Mouse (Mus musculus) B cell, adult 62 days (primary cell): ENCODE data around the gene Atg9a. TPM values are rescaled to one million over a fixed set of nuclear protein-coding genes. Genes with fewer than 3 reads are reported as not detected.

Experiments
- total RNA-seq: library from RNA; stranded (reverse); gene quantifications from 4 replicates; pipeline ENCODE4 v1.2.4, GENCODE M21; 2023

Atg9a gene
- total RNA-seq, result 33.7 to 38.7 TPM (median 34.2 TPM) in 4 replicates

GRCm38 (mm10) chr1:75191622-75192402 is at the start of gene Atg9a, which contains the start of gene Ankzf1:
TSS of gene Atg9a (minus strand) at chr1:75192196.
TSS of gene Ankzf1 (plus strand) at chr1:75192151.

GRCm38 (mm10) chr1:75236117-75237050 is 44.4 kb upstream of the Atg9a start, which contains the start of gene Dnajb2:
TSS of gene Dnajb2 (plus strand) at chr1:75236406.

DNA sequence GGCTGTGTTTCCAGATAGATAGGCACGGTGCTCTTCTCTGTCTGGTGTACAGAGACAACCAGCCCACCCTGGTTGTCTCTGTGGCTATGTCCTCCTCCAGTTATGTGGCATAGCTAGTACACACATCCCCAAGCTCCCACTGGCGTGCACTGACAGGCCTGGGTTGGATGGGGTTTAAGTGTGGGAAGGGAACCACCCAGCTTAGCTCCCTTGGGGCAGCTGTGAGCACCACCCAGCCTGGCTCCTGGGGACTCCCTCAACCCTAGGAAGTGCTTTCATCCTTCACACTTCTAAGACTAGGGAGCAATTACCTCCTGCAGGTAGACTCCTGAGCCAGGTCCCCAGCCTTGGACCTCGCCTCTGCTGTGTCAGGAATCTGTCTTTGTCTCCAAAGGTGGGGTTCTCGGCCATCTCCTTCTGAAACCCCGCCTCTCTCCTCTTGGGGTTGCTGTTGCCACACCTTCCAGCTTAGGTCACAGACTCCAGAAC is 39.7 kb upstream of the Atg9a start, which contains the start of gene A630095N17Rik:
TSS of gene A630095N17Rik (minus strand) at position 439 of the 489 bp plus-strand sequence.

GRCm38 (mm10) chr1:75219531-75219930 is 27.5 kb upstream of the Atg9a start, which contains the start of gene Tuba4a:
TSS of gene Tuba4a (minus strand) at chr1:75219865.

GRCm38 (mm10) chr1:75210136-75211087 is 18.4 kb upstream of the Atg9a start, which contains the start of the genes Glb1l and Stk16:
TSS of gene Glb1l (minus strand) at chr1:75210813.
TSS of gene Stk16 (plus strand) at chr1:75210838.

DNA sequence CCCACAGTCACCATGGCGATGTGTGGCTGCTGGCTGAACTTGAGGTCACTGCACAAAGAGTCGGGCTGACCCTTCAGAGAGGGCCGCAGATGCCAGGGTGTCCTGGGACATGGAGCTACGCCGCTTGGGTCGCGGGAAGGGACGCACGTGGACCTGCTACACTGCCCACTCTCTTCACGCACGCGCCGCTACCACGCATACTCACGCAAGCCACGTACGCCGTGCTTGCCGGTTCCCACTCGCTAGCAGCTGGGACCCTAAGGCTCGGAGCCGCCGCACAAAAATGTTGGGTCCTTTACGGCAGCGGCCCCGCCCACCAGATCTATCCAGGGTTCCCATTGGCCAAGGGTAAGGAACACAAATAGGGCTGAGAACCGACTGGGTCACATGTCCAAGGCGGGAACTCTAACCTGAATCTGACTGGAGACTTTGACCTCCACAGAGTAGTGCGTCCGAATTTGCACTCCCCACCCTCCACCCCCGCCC is 11.8 kb downstream of the Atg9a start, which contains the start of gene Abcb6:
TSS of gene Abcb6 (minus strand) at position 288 of the 486 bp plus-strand sequence.

DNA sequence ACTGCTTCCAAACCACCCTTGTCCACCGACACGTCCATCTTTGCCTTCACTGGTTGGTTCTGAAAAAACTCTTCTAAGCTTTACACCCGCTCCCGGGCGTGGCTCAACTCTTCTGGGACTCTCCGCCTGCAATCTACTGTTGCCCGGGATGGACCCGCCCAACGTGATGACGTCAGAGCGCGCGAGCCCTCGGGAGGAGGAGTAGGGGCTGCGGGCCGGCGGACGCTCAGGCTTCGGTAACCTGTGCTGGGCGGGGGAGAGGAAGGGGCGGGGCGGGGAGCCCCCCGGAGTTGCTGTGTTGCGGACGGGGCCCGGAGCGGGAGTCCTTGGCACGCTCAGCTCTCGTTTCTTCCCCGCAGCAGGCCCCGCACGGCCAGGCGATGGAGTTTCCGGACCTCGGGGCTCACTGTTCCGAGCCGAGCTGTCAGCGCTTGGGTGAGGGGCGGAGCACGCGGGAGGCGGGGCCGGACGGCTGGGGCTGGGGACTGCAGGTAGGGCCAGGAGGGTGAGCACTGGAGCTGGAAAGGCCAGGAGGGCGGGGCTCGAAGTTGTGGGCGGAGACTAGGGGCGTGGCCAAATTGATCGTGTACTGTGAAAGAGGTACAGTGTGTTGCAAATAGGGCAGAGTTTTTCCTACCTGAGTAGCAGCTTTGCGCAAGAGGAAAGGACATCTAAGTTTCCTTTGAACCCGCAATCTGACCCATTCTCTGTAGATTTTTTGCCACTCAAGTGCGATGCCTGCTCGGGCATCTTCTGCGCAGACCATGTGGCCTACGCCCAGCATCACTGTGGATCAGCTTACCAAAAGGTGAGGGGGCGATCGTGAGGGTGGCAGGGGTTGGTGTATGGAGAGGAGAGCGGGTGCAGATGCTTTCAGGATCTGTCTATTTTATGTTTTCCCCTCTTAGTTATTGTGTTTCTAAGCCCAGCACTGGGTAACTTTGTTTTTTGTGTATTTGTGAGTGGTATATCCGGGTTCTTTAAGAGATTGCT is 23.2 kb downstream of the Atg9a start, which contains the start of gene Zfand2b:
TSS of gene Zfand2b (plus strand) at position 175 of the 993 bp plus-strand sequence.

GRCm38 (mm10) chr1:75142301-75143261 is 49.4 kb downstream of the Atg9a start, which contains the start of the genes Cnppd1 and Retreg2:
TSS of gene Cnppd1 (minus strand) at chr1:75142711.
TSS of gene Retreg2 (plus strand) at chr1:75142778.

DNA sequence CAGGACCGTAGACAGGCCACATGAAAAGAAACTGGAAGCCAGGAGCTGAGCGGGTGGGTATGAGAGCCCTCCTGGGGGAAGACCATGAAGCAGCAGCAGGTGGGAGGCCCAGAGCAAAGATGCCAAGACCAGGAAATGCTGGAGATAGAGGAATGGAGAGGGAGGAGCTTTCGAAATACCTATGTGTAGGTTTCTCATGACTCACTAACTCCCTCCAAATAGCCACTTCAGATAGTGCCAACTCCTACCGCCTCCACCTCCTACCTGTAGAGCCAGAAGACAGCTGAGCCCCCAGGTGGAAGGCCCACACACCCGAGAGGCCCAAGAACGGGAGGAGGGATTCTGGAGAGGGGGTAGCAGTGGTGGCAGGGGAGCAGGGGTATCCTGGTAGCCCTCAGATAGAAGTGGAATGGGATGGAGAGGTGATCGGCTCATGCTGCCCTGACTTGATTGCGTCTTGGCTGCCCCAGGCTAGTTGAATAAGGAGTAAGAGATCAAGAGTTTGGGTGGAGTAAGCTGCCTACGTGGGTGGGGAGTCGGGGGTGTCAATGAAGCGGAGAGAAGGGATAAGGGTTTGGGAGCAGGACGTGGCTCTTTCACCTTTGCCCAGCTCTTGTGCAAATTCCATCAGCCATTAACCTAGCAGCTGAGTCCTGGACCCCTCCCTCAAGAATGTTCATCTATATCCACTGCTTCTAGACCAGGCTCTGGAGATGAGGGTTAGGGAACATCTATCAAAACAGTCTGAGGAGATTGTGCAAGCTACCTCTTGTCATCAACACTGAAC is 58.4 kb downstream of the Atg9a start, which contains the start of gene Slc23a3:
TSS of gene Slc23a3 (minus strand) at position 470 of the 787 bp plus-strand sequence.

Other genes with a start within 250 kb of the Atg9a start
- gene Ihh, start 240.5 kb downstream of the Atg9a start, total RNA-seq, result 0.32 to 0.88 TPM (median 0.42 TPM) in 4 replicates
- gene Nhej1, start 67.0 kb downstream of the Atg9a start, total RNA-seq, result 3.1 to 6.8 TPM (median 4.8 TPM) in 4 replicates
- 0.85 to 2.7 TPM (median 1.2 TPM) in 4 replicates for gene Slc23a3, start 58.3 kb downstream of the Atg9a start, total RNA-seq
- 107 to 110 TPM (median 109 TPM) in 4 replicates for gene Cnppd1, start 49.5 kb downstream of the Atg9a start, total RNA-seq
- gene Retreg2, start 49.4 kb downstream of the Atg9a start, total RNA-seq, result 71.5 to 78.8 TPM (median 75.5 TPM) in 4 replicates
- gene Zfand2b, start 23.6 kb downstream of the Atg9a start, total RNA-seq, result 37.1 to 48.7 TPM (median 44.9 TPM) in 4 replicates
- 2.5 to 4.2 TPM (median 3.0 TPM) in 4 replicates for gene Abcb6, start 11.8 kb downstream of the Atg9a start, total RNA-seq
- 26.6 to 34.8 TPM (median 29.9 TPM) in 4 replicates for gene Ankzf1, start within 50 bp of the Atg9a start, total RNA-seq
- 16.0 to 21.1 TPM (median 17.4 TPM) in 4 replicates for gene Glb1l, start 18.6 kb upstream of the Atg9a start, total RNA-seq
- 76.3 to 89.8 TPM (median 88.1 TPM) in 4 replicates for gene Stk16, start 18.6 kb upstream of the Atg9a start, total RNA-seq
- 203 to 235 TPM (median 208 TPM) in 4 replicates for gene Tuba4a, start 27.7 kb upstream of the Atg9a start, total RNA-seq
- gene A630095N17Rik, start 39.9 kb upstream of the Atg9a start, total RNA-seq, result not detected in 4 replicates
- 82.6 to 94.0 TPM (median 85.3 TPM) in 4 replicates for gene Dnajb2, start 44.2 kb upstream of the Atg9a start, total RNA-seq
- gene Ptprn, start 72.3 kb upstream of the Atg9a start, total RNA-seq, result not detected in 4 replicates
- not detected in 4 replicates for gene Resp18, start 86.2 kb upstream of the Atg9a start, total RNA-seq
- gene Dnpep, start 125.8 kb upstream of the Atg9a start, total RNA-seq, result 48.7 to 54.7 TPM (median 50.8 TPM) in 4 replicates
- gene Des, start 168.1 kb upstream of the Atg9a start, total RNA-seq, result not detected in 4 replicates
- not detected in 4 replicates for gene Speg, start 183.1 kb upstream of the Atg9a start, total RNA-seq
- gene Gmppa, start 243.7 kb upstream of the Atg9a start, total RNA-seq, result 49.9 to 75.1 TPM (median 61.8 TPM) in 4 replicates